Mouse (Mus musculus) ZHBTc4 (cell line): ENCODE measurements around the gene Def8.

Source experiments
- DNase-seq: peaks from one replicate; pipeline ENCODE4 v3.0.0-alpha.2; 2011; ENCODE audit warnings: low read depth, low spot score

Gene Def8

DNA sequence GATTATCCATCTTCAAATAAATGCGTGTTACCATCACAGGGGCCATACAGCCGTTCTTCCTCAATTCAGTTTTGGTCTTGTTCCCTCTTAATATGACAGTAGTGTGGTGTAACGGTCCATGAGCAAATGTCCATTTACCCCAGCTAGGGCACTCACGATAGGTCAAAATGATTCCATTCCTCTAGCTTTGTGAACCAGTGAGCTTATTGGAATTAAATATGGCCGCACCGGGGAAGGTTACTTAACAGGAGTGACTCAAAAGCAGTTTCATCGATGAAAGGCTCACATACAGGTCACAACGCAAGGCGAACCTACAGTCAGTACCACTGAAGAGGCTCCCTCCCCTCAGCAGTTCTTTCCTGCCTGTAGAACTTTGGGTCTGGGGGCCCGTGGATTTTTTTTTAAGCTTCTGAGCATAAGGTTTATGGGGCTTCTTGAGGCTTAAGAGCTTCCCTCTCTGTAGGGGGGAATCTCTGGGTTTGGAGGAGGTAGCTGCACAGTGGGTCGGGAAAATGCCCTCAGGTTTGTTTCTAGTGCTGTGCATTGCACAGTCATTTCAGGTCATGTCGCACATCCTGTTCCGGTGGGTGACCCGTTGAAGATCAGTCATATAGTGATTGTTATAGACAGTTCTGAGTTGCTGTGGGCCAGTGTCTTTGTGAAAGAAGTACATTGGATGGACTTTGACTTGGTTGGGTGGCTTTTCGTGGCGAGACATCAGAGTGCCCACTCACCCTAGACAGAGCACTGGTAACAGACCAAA, 55.3 kb downstream of the Def8 start:
- DNase-seq, result peak; percentile 25

GRCm38 (mm10) chr8:123482627-123483026, 59.3 kb downstream of the Def8 start:
- peak; percentile 54 for DNase-seq

DNA sequence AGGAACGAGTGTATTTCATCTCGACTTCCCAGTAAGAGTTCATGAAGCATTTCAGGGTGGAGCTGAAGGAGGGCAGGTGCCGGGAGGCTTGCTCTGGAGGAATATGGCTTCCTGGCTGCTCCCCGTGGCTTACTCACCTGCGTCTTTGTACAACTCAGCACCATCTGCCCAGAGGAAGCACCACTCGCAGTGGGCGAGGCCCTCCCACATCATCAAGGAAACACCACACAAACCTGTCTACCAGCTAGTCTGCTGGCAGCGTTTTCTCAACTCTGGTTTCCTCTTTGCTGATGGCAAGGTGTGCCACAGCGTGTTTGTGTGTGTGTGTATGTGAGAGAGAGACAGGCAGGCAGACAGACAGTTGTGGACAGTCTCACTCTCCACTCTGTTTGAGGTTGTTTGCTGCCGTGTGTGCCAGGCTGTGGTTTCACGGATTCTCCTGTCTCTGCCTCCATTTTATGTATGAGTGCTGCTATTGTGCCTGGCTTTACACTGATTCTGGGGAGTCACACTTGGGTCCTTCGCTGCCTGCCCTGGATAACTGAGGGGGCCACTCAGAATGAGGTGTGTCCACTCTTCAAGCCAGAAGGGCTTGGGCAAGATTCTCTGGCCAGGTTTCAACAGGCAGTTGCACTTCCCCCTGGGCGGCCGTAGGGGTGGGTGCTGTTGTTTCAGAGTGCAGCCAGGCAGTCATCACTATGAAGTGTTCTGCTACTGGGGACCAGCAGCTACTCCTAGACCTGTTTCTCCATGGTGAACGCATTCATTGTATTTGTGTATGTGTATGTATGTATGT, 68.2 kb downstream of the Def8 start:
- DNase-seq, result peak; percentile 0

GRCm38 (mm10) chr8:123492898-123493297, 69.6 kb downstream of the Def8 start:
- peak; percentile 0 for DNase-seq

DNA sequence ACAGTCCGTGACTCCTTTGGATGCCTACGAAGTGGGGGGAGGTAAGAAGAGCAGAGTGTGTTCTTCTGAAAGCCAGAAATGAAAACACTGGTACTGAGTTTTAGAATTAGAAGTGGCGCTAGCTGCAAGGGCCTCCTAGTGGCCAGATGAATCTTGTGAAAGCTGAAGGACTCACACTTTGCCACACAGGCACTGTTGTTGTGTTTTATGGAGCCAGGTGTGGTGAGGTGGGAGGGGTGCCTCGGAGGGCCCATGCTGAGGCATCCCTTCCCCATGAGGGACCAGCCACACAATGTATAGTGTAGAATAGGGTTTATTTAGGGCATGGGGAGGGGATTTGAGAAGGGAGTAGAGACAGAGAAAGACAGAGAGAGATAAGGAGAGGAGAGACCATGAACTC, 74.4 kb downstream of the Def8 start:
- no peak for DNase-seq

GRCm38 (mm10) chr8:123498963-123499362, 75.6 kb downstream of the Def8 start:
- DNase-seq, result no peak

DNA sequence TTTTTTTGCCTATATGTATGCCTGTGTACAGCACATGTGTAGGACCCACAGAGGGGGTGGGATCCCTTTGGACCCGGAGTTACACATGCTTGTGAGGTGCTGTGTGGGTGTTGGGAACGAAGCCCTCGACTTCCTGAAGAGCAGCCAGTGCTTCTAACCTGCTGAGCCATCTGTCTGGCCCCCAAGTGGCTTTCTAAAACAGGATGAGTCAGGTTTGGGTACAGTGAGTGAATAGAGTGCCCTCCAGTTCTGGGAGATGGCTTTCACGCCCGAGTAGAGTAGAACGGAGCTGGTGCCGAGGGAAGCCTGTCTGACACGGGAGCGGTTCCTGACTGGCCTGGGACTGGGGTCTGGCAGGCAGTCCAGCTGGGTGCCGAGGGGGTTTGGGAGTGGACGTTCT, 76.2 kb downstream of the Def8 start:
- DNase-seq, result no peak

GRCm38 (mm10) chr8:123502192-123502591, 78.9 kb downstream of the Def8 start:
- no peak for DNase-seq

GRCm38 (mm10) chr8:123503801-123504467, 80.6 kb downstream of the Def8 start:
- DNase-seq, result peak; percentile 66

DNA sequence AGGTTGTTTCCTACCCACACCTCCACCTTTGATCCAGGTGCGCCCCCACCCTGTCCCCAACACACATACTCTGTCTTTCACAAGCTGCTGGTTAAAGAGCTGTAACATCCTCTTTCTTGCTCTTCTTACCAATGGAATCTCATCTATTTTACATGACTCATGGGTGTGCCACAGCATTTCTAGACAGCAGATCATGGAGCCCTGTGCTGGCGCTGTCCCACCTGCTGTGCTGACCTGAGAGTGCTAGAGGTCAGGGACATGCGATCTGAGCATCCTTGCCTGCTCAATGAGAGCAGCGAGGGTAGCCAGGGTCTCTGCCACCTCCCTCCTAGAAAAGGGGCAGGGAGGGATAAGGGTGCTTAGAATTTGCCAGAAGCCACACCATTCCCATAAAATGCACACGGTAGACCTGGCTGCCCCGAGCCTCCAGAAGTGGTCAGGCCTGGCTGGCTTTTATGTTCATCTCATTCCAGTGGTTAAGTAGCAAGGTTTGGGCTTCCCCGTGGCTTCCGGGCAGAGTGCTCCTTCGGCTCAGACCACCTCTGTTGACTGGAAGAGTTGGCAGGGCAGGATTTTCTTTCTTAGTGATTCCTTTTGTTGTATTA, 81.4 kb downstream of the Def8 start:
- DNase-seq, result peak; percentile 56

DNA sequence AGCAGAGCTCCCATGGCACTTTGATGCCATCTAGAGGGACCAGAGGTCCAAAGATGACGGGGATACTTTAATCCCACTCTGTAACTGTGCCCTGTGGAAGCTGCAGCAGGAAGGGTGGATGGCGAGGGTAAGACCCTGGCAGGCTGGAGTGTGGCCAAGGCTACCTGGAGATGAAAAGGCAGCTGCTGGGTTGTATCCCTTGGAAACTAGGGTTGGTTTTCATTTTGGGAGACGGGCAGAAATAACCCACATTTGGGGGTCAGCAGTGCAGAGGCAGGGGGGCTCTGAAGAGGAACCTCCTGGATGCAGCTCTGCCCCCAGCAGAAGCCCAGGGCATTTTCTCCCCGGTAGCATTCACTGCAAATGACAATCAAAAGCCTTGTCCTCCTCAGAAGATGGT, 81.9 kb downstream of the Def8 start:
- no peak for DNase-seq

GRCm38 (mm10) chr8:123505695-123506094, 82.4 kb downstream of the Def8 start:
- no peak for DNase-seq

DNA sequence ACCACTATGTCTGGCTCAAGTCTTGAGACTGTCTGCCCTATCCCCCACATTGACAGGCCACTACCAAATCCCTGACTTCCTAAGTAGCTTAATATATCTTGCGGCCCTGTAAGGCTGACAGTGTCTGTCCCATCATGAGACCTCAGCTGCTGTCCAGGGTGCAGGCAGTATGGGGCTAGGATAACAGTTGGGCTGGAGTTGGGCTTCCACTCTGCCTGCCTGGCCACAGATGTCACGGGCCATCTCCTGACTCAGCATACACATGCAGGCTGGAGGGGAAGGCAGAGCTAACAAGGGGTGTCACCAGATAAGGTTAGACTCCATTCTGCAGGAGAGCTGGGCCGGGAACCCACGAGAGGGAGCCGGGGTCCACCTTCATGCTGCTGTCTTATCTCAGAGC, 83.8 kb downstream of the Def8 start:
- DNase-seq, result no peak

GRCm38 (mm10) chr8:123510819-123511218, 87.5 kb downstream of the Def8 start:
- no peak for DNase-seq
